Mouse (Mus musculus) embryonic facial prominence, embryonic 15.5 days (tissue): ENCODE measurements around the gene Mboat1. TPM values are rescaled to one million over a fixed set of nuclear protein-coding genes. Genes with fewer than 3 reads are reported as not detected.

Experiments used
- ATAC-seq: fragments of 200-750 bp; cut with Nextera tagmentation; 2 replicates; pipeline ENCODE4 v1.8.0; 2017; ENCODE audit warnings: low read depth, moderate TSS enrichment; ENCODE audit not compliant: insufficient number of reproducible peaks, low FRiP score, low TSS enrichment
- H3K27ac ChIP-seq: fragments of 300-500 bp; sonication (generic); replicated peaks from 2 replicates; pipeline ENCODE4 v1.5.1; 2015; ENCODE audit warnings: mild to moderate bottlenecking, inconsistent platforms
- H3K27me3 ChIP-seq: fragments of 300-500 bp; sonication (generic); 2 replicates; pipeline ENCODE4 v1.6.1; 2015; ENCODE audit warnings: inconsistent platforms
- H3K36me3 ChIP-seq: fragments of 300-500 bp; sonication (generic); 2 replicates; pipeline ENCODE4 v1.6.1; 2015; ENCODE audit warnings: mild to moderate bottlenecking, inconsistent platforms
- H3K4me1 ChIP-seq: fragments of 300-500 bp; sonication (generic); 2 replicates; pipeline ENCODE4 v1.6.1; 2015; ENCODE audit warnings: inconsistent platforms
- H3K4me2 ChIP-seq: fragments of 300-500 bp; sonication (generic); replicated peaks from 2 replicates; pipeline ENCODE4 v1.6.1; 2015; ENCODE audit warnings: mild to moderate bottlenecking, inconsistent platforms
- H3K4me3 ChIP-seq: fragments of 300-500 bp; sonication (generic); replicated peaks from 2 replicates; pipeline ENCODE4 v1.5.1; 2015; ENCODE audit warnings: mild to moderate bottlenecking, inconsistent platforms
- H3K9ac ChIP-seq: fragments of 300-500 bp; sonication (generic); 2 replicates; pipeline ENCODE4 v1.6.1; 2015; ENCODE audit warnings: inconsistent platforms
- H3K9me3 ChIP-seq: fragments of 300-500 bp; sonication (generic); replicated peaks from 2 replicates; pipeline ENCODE4 v1.6.1; 2016; ENCODE audit warnings: inconsistent platforms
- WGBS: fragments of 180-500 bp; shearing (Covaris S2); methylation state at CpG from one replicate; pipeline ENCODE4 v1.1.7; 2015; 5-methylcytosine and 5-hydroxymethylcytosine counted together
- polyA plus RNA-seq: library from polyadenylated mRNA; unstranded; fragments of >200 nt; fragmentation: Nextera tagmentation; extraction: Ambion mirVana; gene quantifications from 2 replicates; pipeline ENCODE4 v1.2.1, GENCODE M21; 2015

Gene Mboat1
- 19.3 and 20.3 TPM in 2 replicates for polyA plus RNA-seq

- under 1% methylated on average over 51 of the region's 55 CpGs for WGBS
- peak; percentile 90 for ATAC-seq
- H3K27ac ChIP-seq = peak within 1 kb of the TSS; percentile 61; the same call in 1 of the 2 replicates
These were observed at the start of gene Mboat1 for GRCm38 (mm10) chr13:30136243-30136922. TSS of gene Mboat1 (plus strand) at chr13:30136489.

GRCm38 (mm10) chr13:30093086-30093485 is 43.2 kb upstream of the Mboat1 start:
- H3K36me3 ChIP-seq = no peaks in the 10 kb centered on the region
- H3K27ac ChIP-seq = no peak overlapping the region
- no peak overlapping the region for H3K4me3 ChIP-seq
- H3K9ac ChIP-seq = no peak overlapping the region
- H3K9me3 ChIP-seq = no peaks in the 10 kb centered on the region
- ATAC-seq = no peak
- WGBS = 43% methylated on average over 2 of the region's 2 CpGs
- no peak overlapping the region for H3K4me2 ChIP-seq
- H3K27me3 ChIP-seq = no peaks in the 10 kb centered on the region
- H3K4me1 ChIP-seq = no peaks in the 10 kb centered on the region

More at GRCm38 (mm10) chr13:30136243-30136922, at the start of gene Mboat1:
- Histone ChIP-seq H3K27me3 (no peaks in the 10 kb centered on the region), H3K9ac (peak within 1 kb of the TSS; percentile 46), H3K9me3 (no peaks in the 10 kb centered on the region), H3K4me2 (peak within 1 kb of the TSS; percentile 81), H3K4me1 (peaks cover 7% of the 10 kb centered on the region), H3K4me3 (peak within 1 kb of the TSS; percentile 64), H3K36me3 (no peaks in the 10 kb centered on the region; the same call in 1 of the 2 replicates)

- H3K27ac ChIP-seq = no peak overlapping the region
- whole genome bisulfite sequencing = 53% methylated on average over 4 of the region's 4 CpGs
These were observed 40.4 kb upstream of the Mboat1 start for GRCm38 (mm10) chr13:30095851-30096250.

GRCm38 (mm10) chr13:30096536-30096935 is 39.8 kb upstream of the Mboat1 start:
- WGBS = 42% methylated on average over 4 of the region's 4 CpGs
- Histone ChIP-seq H3K27me3 (no peaks in the 10 kb centered on the region), H3K27ac (no peak overlapping the region), H3K9me3 (no peaks in the 10 kb centered on the region), H3K4me1 (no peaks in the 10 kb centered on the region), H3K4me3 (no peak overlapping the region), H3K9ac (no peak overlapping the region), H3K36me3 (no peaks in the 10 kb centered on the region), H3K4me2 (no peak overlapping the region)
- ATAC-seq = no peak

More at GRCm38 (mm10) chr13:30095851-30096250, 40.4 kb upstream of the Mboat1 start:
- Histone ChIP-seq H3K27me3 (no peaks in the 10 kb centered on the region), H3K9ac (no peak overlapping the region), H3K4me3 (no peak overlapping the region), H3K4me1 (no peaks in the 10 kb centered on the region), H3K4me2 (no peak overlapping the region), H3K9me3 (no peaks in the 10 kb centered on the region), H3K36me3 (no peaks in the 10 kb centered on the region)
- no peak for ATAC-seq

GRCm38 (mm10) chr13:30109001-30109600 is 27.2 kb upstream of the Mboat1 start:
- Histone ChIP-seq H3K4me1 (no peaks in the 10 kb centered on the region), H3K4me3 (no peak overlapping the region), H3K36me3 (no peaks in the 10 kb centered on the region), H3K9ac (no peak overlapping the region), H3K9me3 (no peaks in the 10 kb centered on the region), H3K27ac (no peak overlapping the region), H3K27me3 (no peaks in the 10 kb centered on the region), H3K4me2 (no peak overlapping the region)
- WGBS = 62% methylated on average over 4 of the region's 4 CpGs
- ATAC-seq = no peak

GRCm38 (mm10) chr13:30115792-30116191 is 20.5 kb upstream of the Mboat1 start:
- no peak for ATAC-seq
- Histone ChIP-seq H3K36me3 (no peaks in the 10 kb centered on the region), H3K9me3 (no peaks in the 10 kb centered on the region), H3K27me3 (no peaks in the 10 kb centered on the region), H3K4me3 (no peak overlapping the region), H3K4me2 (no peak overlapping the region), H3K27ac (no peak overlapping the region), H3K4me1 (no peaks in the 10 kb centered on the region), H3K9ac (no peak overlapping the region)
- WGBS = 81% methylated on average over 5 of the region's 5 CpGs

- H3K9ac ChIP-seq = peak overlapping the region; percentile 46
- WGBS = 23% methylated on average over 13 of the region's 13 CpGs
- no peak for ATAC-seq
These were observed 787 bp downstream of the Mboat1 start for GRCm38 (mm10) chr13:30136923-30137629.

GRCm38 (mm10) chr13:30137951-30138350 is 1.7 kb downstream of the Mboat1 start:
- peak overlapping the region; percentile 64; the same call in 1 of the 2 replicates for H3K4me3 ChIP-seq
- 72% methylated on average over 6 of the region's 6 CpGs for WGBS

More at GRCm38 (mm10) chr13:30136923-30137629, 787 bp downstream of the Mboat1 start:
- Histone ChIP-seq H3K9me3 (no peaks in the 10 kb centered on the region), H3K27me3 (no peaks in the 10 kb centered on the region), H3K4me3 (peak overlapping the region; percentile 64), H3K4me2 (peak overlapping the region; percentile 81), H3K4me1 (peaks cover 7% of the 10 kb centered on the region), H3K36me3 (no peaks in the 10 kb centered on the region; the same call in 1 of the 2 replicates), H3K27ac (peak overlapping the region; percentile 61; the same call in 1 of the 2 replicates)

GRCm38 (mm10) chr13:30140149-30140548 is 3.9 kb downstream of the Mboat1 start:
- Histone ChIP-seq H3K27me3 (no peaks in the 10 kb centered on the region), H3K4me2 (no peak overlapping the region), H3K27ac (no peak overlapping the region), H3K9me3 (no peaks in the 10 kb centered on the region), H3K4me1 (peaks cover 7% of the 10 kb centered on the region), H3K36me3 (no peaks in the 10 kb centered on the region; the same call in 1 of the 2 replicates), H3K9ac (no peak overlapping the region), H3K4me3 (no peak overlapping the region)
- 92% methylated on average over 5 of the region's 5 CpGs for WGBS
- ATAC-seq = no peak

More at GRCm38 (mm10) chr13:30137951-30138350, 1.7 kb downstream of the Mboat1 start:
- Histone ChIP-seq H3K36me3 (no peaks in the 10 kb centered on the region; the same call in 1 of the 2 replicates), H3K27me3 (no peaks in the 10 kb centered on the region), H3K4me2 (peak overlapping the region; percentile 81), H3K4me1 (peaks cover 7% of the 10 kb centered on the region), H3K9me3 (no peaks in the 10 kb centered on the region), H3K27ac (no peak overlapping the region), H3K9ac (no peak overlapping the region)
- no peak for ATAC-seq

- WGBS = 89% methylated on average over 12 of the region's 12 CpGs
- Histone ChIP-seq H3K9ac (no peak overlapping the region), H3K4me1 (peaks cover 7% of the 10 kb centered on the region), H3K27ac (no peak overlapping the region), H3K4me2 (no peak overlapping the region), H3K36me3 (no peaks in the 10 kb centered on the region; the same call in 1 of the 2 replicates), H3K27me3 (no peaks in the 10 kb centered on the region), H3K4me3 (no peak overlapping the region), H3K9me3 (no peaks in the 10 kb centered on the region)
- ATAC-seq = no peak
These were observed 4.4 kb downstream of the Mboat1 start for GRCm38 (mm10) chr13:30140646-30141045.

- Histone ChIP-seq H3K9me3 (no peaks in the 10 kb centered on the region), H3K27me3 (no peaks in the 10 kb centered on the region), H3K27ac (no peak overlapping the region), H3K4me1 (peaks cover 5% of the 10 kb centered on the region), H3K36me3 (no peaks in the 10 kb centered on the region; the same call in 1 of the 2 replicates), H3K4me3 (no peak overlapping the region), H3K9ac (no peak overlapping the region), H3K4me2 (no peak overlapping the region)
- 89% methylated on average over 5 of the region's 5 CpGs for whole genome bisulfite sequencing
- no peak for ATAC-seq
These were observed 5.7 kb downstream of the Mboat1 start for GRCm38 (mm10) chr13:30141996-30142395.
